Mouse (Mus musculus) E14TG2a.4 (cell line): Measurements from ENCODE around the gene Zfp697.

Experiments used
- CTCF ChIP-seq: conservative IDR thresholded peaks from 2 replicates; pipeline ENCODE4 v1.5.1; 2014; ENCODE audit warnings: low read length
- POU5F1 ChIP-seq: IDR thresholded peaks from 2 replicates; pipeline ENCODE4 v1.6.1; 2014; ENCODE audit warnings: low read length, borderline replicate concordance

DNA sequence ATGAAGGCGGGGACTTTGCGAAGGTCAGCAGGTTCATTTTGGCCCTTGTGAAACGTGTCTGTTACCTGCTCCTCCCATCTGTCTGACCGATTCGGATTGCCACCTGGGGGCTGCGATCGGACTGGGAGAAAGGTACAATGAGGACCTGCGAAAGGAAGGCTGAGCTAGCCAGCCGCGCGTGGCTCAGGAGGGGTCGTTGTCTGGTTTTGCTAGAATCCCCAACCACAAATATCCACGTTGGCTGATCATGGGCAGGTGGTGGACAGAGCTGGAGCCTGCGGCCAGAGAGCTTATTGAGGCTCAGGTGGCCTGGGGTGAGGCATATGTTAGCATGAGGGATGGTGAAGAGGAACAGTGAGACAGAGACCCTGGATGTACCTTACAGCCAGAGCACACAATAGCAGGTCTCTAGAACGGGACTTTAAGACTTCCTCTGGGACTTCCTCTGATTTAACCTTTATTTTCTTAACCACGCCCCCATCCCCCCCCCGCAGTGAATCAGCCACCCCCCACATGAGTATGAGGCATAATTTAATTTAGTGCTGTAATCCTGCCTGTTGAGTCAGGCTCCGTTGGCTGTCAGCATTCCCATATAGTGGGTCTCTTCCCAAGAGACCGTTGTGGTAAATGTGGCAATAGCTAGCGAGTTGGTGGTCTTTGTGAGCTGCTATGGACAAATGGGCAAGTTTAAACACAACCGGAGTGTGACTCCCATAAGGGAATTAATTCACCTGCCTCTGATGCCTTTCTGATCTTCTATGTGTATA lies 946 bp downstream of the Zfp697 start:
- TF ChIP-seq CTCF (no peak), POU5F1 (no peak)
